Mouse (Mus musculus) kidney, embryonic 14.5 days (tissue): ENCODE data around the gene Rad51d. TPM values are rescaled to one million over a fixed set of nuclear protein-coding genes. Genes with fewer than 3 reads are reported as not detected.

Source experiments
- ATAC-seq: fragments of 200-750 bp; cut with Nextera tagmentation; 2 replicates; pipeline ENCODE4 v1.8.0; 2017; ENCODE audit warnings: moderate number of reproducible peaks, mild to moderate bottlenecking, moderate TSS enrichment, moderate library complexity; ENCODE audit not compliant: low FRiP score, low TSS enrichment
- H3K27ac ChIP-seq: fragments of 300-500 bp; sonication (generic); 2 replicates; pipeline ENCODE4 v1.5.1; 2014; ENCODE audit warnings: low read depth, mild to moderate bottlenecking, low read length, moderate library complexity, mixed read lengths
- H3K27me3 ChIP-seq: fragments of 300-500 bp; sonication (generic); 2 replicates; pipeline ENCODE4 v1.6.1; 2014; ENCODE audit warnings: mild to moderate bottlenecking, low read length; ENCODE audit not compliant: control insufficient read depth, insufficient read depth
- H3K36me3 ChIP-seq: fragments of 300-500 bp; sonication (generic); 2 replicates; pipeline ENCODE4 v1.6.1; 2014; ENCODE audit warnings: low read length, mixed read lengths; ENCODE audit not compliant: control insufficient read depth, insufficient read depth
- H3K4me1 ChIP-seq: fragments of 300-500 bp; sonication (generic); 2 replicates; pipeline ENCODE4 v1.6.1; 2014; ENCODE audit warnings: low read length, mixed read lengths; ENCODE audit not compliant: control insufficient read depth, insufficient read depth
- H3K4me2 ChIP-seq: fragments of 300-500 bp; sonication (generic); replicated peaks from 2 replicates; pipeline ENCODE4 v1.6.1; 2014; ENCODE audit warnings: low read depth, mild to moderate bottlenecking, low read length
- H3K4me3 ChIP-seq: fragments of 300-500 bp; sonication (generic); 2 replicates; pipeline ENCODE4 v1.5.1; 2014; ENCODE audit warnings: mild to moderate bottlenecking, low read length
- H3K9ac ChIP-seq: fragments of 300-500 bp; sonication (generic); 2 replicates; pipeline ENCODE4 v1.6.1; 2014; ENCODE audit warnings: low read depth, mild to moderate bottlenecking, low read length, moderate library complexity
- H3K9me3 ChIP-seq: fragments of 300-500 bp; sonication (generic); 2 replicates; pipeline ENCODE4 v1.6.1; 2016; ENCODE audit warnings: low read length; ENCODE audit not compliant: control insufficient read depth
- WGBS: fragments of 180-500 bp; shearing (Covaris S2); extraction: QIAGEN DNeasy Blood & Tissue Kit; methylation state at CpG from one replicate; pipeline ENCODE4 v1.1.7; 2014; 5-methylcytosine and 5-hydroxymethylcytosine counted together
- polyA plus RNA-seq: library from polyadenylated mRNA; unstranded; fragments of >200 nt; fragmentation: Nextera tagmentation; extraction: Ambion mirVana; gene quantifications from 2 replicates; pipeline ENCODE4 v1.2.1, GENCODE M21; 2014

Rad51d gene
- polyA plus RNA-seq, 1 experiment from 2014 or later = 11.5 TPM

GRCm38 (mm10) chr11:82883180-82883579 lies 7.2 kb downstream of the Rad51d start:
- no peaks in the 10 kb centered on the region for H3K27me3 ChIP-seq
- H3K27ac ChIP-seq = no peak overlapping the region
- H3K36me3 ChIP-seq = 0 out of 2 replicates have a peak, but pooled peaks cover 3% of the 10 kb centered on the region
- ATAC-seq = no peak
- H3K9me3 ChIP-seq = no peaks in the 10 kb centered on the region
- no peak overlapping the region for H3K4me2 ChIP-seq
- no peak overlapping the region for H3K9ac ChIP-seq
- no peaks in the 10 kb centered on the region for H3K4me1 ChIP-seq
- H3K4me3 ChIP-seq = no peak overlapping the region
- WGBS = 46% methylated on average over 8 of the region's 8 CpGs

- 45% methylated on average over 7 of the region's 7 CpGs for WGBS
- peak; percentile 84 for ATAC-seq
Measured at GRCm38 (mm10) chr11:82877726-82878344, 12.6 kb downstream of the Rad51d start.

GRCm38 (mm10) chr11:82875631-82876030 lies 14.8 kb downstream of the Rad51d start:
- H3K4me2 ChIP-seq = no peak overlapping the region
- H3K9ac ChIP-seq = no peak overlapping the region
- no peaks in the 10 kb centered on the region for H3K4me1 ChIP-seq
- H3K9me3 ChIP-seq = no peaks in the 10 kb centered on the region
- H3K27me3 ChIP-seq = no peaks in the 10 kb centered on the region
- no peak for ATAC-seq
- H3K27ac ChIP-seq = no peak overlapping the region
- 92% methylated on average over 5 of the region's 5 CpGs for WGBS
- H3K4me3 ChIP-seq = no peak overlapping the region
- H3K36me3 ChIP-seq = no peaks in the 10 kb centered on the region

More at GRCm38 (mm10) chr11:82877726-82878344, 12.6 kb downstream of the Rad51d start:
- Histone ChIP-seq H3K9ac (no peak overlapping the region), H3K4me3 (no peak overlapping the region), H3K9me3 (no peaks in the 10 kb centered on the region), H3K36me3 (0 out of 2 replicates have a peak, but pooled peaks cover 3% of the 10 kb centered on the region), H3K4me1 (no peaks in the 10 kb centered on the region), H3K4me2 (no peak overlapping the region), H3K27ac (no peak overlapping the region), H3K27me3 (no peaks in the 10 kb centered on the region)

- no peak overlapping the region for H3K4me3 ChIP-seq
- H3K27ac ChIP-seq = no peak overlapping the region
- WGBS = 70% methylated on average over 5 of the region's 5 CpGs
- H3K9me3 ChIP-seq = no peaks in the 10 kb centered on the region
- no peaks in the 10 kb centered on the region for H3K27me3 ChIP-seq
- no peak for ATAC-seq
- no peaks in the 10 kb centered on the region for H3K36me3 ChIP-seq
- H3K9ac ChIP-seq = no peak overlapping the region
- H3K4me2 ChIP-seq = no peak overlapping the region
- H3K4me1 ChIP-seq = 0 out of 2 replicates have a peak, but pooled peaks cover 1% of the 10 kb centered on the region
Measured at GRCm38 (mm10) chr11:82874924-82875323, 15.5 kb downstream of the Rad51d start.

- 0% methylated on average over 29 of the region's 43 CpGs for WGBS
- H3K27me3 ChIP-seq = no peaks in the 10 kb centered on the region
- 0 out of 2 replicates have a peak, but pooled peaks cover 3% of the 10 kb centered on the region for H3K4me1 ChIP-seq
- H3K4me3 ChIP-seq = peak within 1 kb of the TSS; percentile 89
- peak within 1 kb of the TSS; percentile 82 for H3K27ac ChIP-seq
- H3K9ac ChIP-seq = peak within 1 kb of the TSS; percentile 76
- H3K36me3 ChIP-seq = no peaks in the 10 kb centered on the region
- H3K9me3 ChIP-seq = no peaks in the 10 kb centered on the region
- H3K4me2 ChIP-seq = peak within 1 kb of the TSS; percentile 69
- peak; percentile 97 for ATAC-seq
Measured at GRCm38 (mm10) chr11:82871031-82871446, 19.4 kb downstream of the Rad51d start, which contains the start of gene Rffl. Gene Rffl, minus strand, starts transcription at chr11:82871210.

- peak overlapping the region; percentile 89 for H3K4me3 ChIP-seq
- H3K4me2 ChIP-seq = peak overlapping the region; percentile 69
- 0 out of 2 replicates have a peak, but pooled peaks cover 3% of the 10 kb centered on the region for H3K4me1 ChIP-seq
- no peaks in the 10 kb centered on the region for H3K36me3 ChIP-seq
- peak overlapping the region; percentile 76 for H3K9ac ChIP-seq
- no peaks in the 10 kb centered on the region for H3K27me3 ChIP-seq
- ATAC-seq = peak; percentile 81
- H3K9me3 ChIP-seq = no peaks in the 10 kb centered on the region
- H3K27ac ChIP-seq = peak overlapping the region; percentile 82
- WGBS = 2% methylated on average over 36 of the region's 36 CpGs
Measured at GRCm38 (mm10) chr11:82870173-82871030, 20.0 kb downstream of the Rad51d start.

GRCm38 (mm10) chr11:82869506-82870172 lies 20.8 kb downstream of the Rad51d start:
- Histone ChIP-seq H3K9me3 (no peaks in the 10 kb centered on the region), H3K4me1 (0 out of 2 replicates have a peak, but pooled peaks cover 3% of the 10 kb centered on the region), H3K9ac (peak overlapping the region; percentile 76; the same call in 1 of the 2 replicates), H3K27me3 (no peaks in the 10 kb centered on the region), H3K27ac (peak overlapping the region; percentile 82; the same call in 1 of the 2 replicates), H3K4me2 (peak overlapping the region; percentile 69), H3K4me3 (peak overlapping the region; percentile 89), H3K36me3 (no peaks in the 10 kb centered on the region)
- no peak for ATAC-seq
- WGBS = 57% methylated on average over 9 of the region's 9 CpGs

- WGBS = 85% methylated on average over 5 of the region's 5 CpGs
- no peak for ATAC-seq
- Histone ChIP-seq H3K4me1 (0 out of 2 replicates have a peak, but pooled peaks cover 3% of the 10 kb centered on the region), H3K27me3 (no peaks in the 10 kb centered on the region), H3K36me3 (no peaks in the 10 kb centered on the region), H3K9ac (no peak overlapping the region), H3K9me3 (no peaks in the 10 kb centered on the region), H3K4me2 (no peak overlapping the region), H3K4me3 (no peak overlapping the region), H3K27ac (no peak overlapping the region)
Measured at GRCm38 (mm10) chr11:82867956-82868355, 22.5 kb downstream of the Rad51d start.
